Mouse (Mus musculus): ENCODE data around the gene Rpl29. TPM values are rescaled to one million over a fixed set of nuclear protein-coding genes. Genes with fewer than 3 reads are reported as not detected.

The Rpl29 gene
- polyA plus RNA-seq, 1 experiment from 2014 or later, result 696 TPM

Other genes with a start within 250 kb of the Rpl29 start
- gene Ppm1m, start 229.7 kb upstream of the Rpl29 start, polyA plus RNA-seq (2015; fragmentation: Nextera tagmentation; extraction: Ambion mirVana), result 26.7 and 29.0 TPM in 2 replicates
- 43.3 and 46.9 TPM in 2 replicates for gene Twf2, start 226.3 kb upstream of the Rpl29 start, polyA plus RNA-seq (2015; fragmentation: Nextera tagmentation; extraction: Ambion mirVana)
- not detected in 2 replicates for gene Tlr9, start 206.9 kb upstream of the Rpl29 start, polyA plus RNA-seq (2015; fragmentation: Nextera tagmentation; extraction: Ambion mirVana)
- gene Alas1, start 180.8 kb upstream of the Rpl29 start, polyA plus RNA-seq (2015; fragmentation: Nextera tagmentation; extraction: Ambion mirVana), result 131 and 145 TPM in 2 replicates
- gene Poc1a, start 148.4 kb upstream of the Rpl29 start, polyA plus RNA-seq (2015; fragmentation: Nextera tagmentation; extraction: Ambion mirVana), result 26.4 and 29.9 TPM in 2 replicates
- gene Dusp7, start 60.8 kb upstream of the Rpl29 start, polyA plus RNA-seq (2015; fragmentation: Nextera tagmentation; extraction: Ambion mirVana), result 8.6 and 10.4 TPM in 2 replicates
- gene Acy1, start 8.9 kb downstream of the Rpl29 start, polyA plus RNA-seq (2015; fragmentation: Nextera tagmentation; extraction: Ambion mirVana), result 25.7 and 27.2 TPM in 2 replicates
- gene Abhd14b, start 18.0 kb downstream of the Rpl29 start, polyA plus RNA-seq (2015; fragmentation: Nextera tagmentation; extraction: Ambion mirVana), result 7.4 and 7.7 TPM in 2 replicates
- 44.8 and 53.3 TPM in 2 replicates for gene Abhd14a, start 18.2 kb downstream of the Rpl29 start, polyA plus RNA-seq (2015; fragmentation: Nextera tagmentation; extraction: Ambion mirVana)
- 82.0 and 85.0 TPM in 2 replicates for gene Pcbp4, start 23.8 kb downstream of the Rpl29 start, polyA plus RNA-seq (2015; fragmentation: Nextera tagmentation; extraction: Ambion mirVana)
- 0.19 and 0.31 TPM in 2 replicates for gene Gpr62, start 36.5 kb downstream of the Rpl29 start, polyA plus RNA-seq (2015; fragmentation: Nextera tagmentation; extraction: Ambion mirVana)
- 29.2 and 29.7 TPM in 2 replicates for gene Rrp9, start 46.5 kb downstream of the Rpl29 start, polyA plus RNA-seq (2015; fragmentation: Nextera tagmentation; extraction: Ambion mirVana)
- gene Parp3, start 47.5 kb downstream of the Rpl29 start, polyA plus RNA-seq (2015; fragmentation: Nextera tagmentation; extraction: Ambion mirVana), result 1.2 and 1.6 TPM in 2 replicates
- gene Iqcf1, start 70.5 kb downstream of the Rpl29 start, polyA plus RNA-seq (2015; fragmentation: Nextera tagmentation; extraction: Ambion mirVana), result not detected in 2 replicates
- gene Iqcf5, start 85.1 kb downstream of the Rpl29 start, polyA plus RNA-seq (2015; fragmentation: Nextera tagmentation; extraction: Ambion mirVana), result not detected in 2 replicates
- gene Iqcf3, start 132.2 kb downstream of the Rpl29 start, polyA plus RNA-seq (2015; fragmentation: Nextera tagmentation; extraction: Ambion mirVana), result not detected in 2 replicates
- gene Iqcf4, start 141.5 kb downstream of the Rpl29 start, polyA plus RNA-seq (2015; fragmentation: Nextera tagmentation; extraction: Ambion mirVana), result not detected in 2 replicates
- gene Iqcf6, start 197.1 kb downstream of the Rpl29 start, polyA plus RNA-seq (2015; fragmentation: Nextera tagmentation; extraction: Ambion mirVana), result not detected in 2 replicates
- 0.09 TPM in 1 of 2 replicates, not detected in the other for gene Grm2, start 226.6 kb downstream of the Rpl29 start, polyA plus RNA-seq (2015; fragmentation: Nextera tagmentation; extraction: Ambion mirVana)

Data from heart, embryonic 13.5 days (tissue).